Mouse (Mus musculus): ENCODE measurements at regions not wholly inside any gene's neighbourhood (a gene's known extent, or its start where the extent isn't known, plus 50 kb on each side); places are given as distances from the start of the nearest gene placed in this dataset.

GRCm38 (mm10) chr7:37421704-37422103 lies 351.7 kb downstream of the Zfp536 start:
- H3K4me3 ChIP-seq, result no peak overlapping the region
- H3K9me3 ChIP-seq (replicated peaks), result no peaks in the 10 kb centered on the region
- ATAC-seq (ENCODE audit: low FRiP score), result no peak
- no peak overlapping the region for H3K27ac ChIP-seq
- H3K4me1 ChIP-seq, result no peaks in the 10 kb centered on the region
- H3K9ac ChIP-seq, result no peak overlapping the region
- no peaks in the 10 kb centered on the region for H3K27me3 ChIP-seq
- H3K36me3 ChIP-seq, result no peaks in the 10 kb centered on the region
- H3K4me2 ChIP-seq (replicated peaks), result no peak overlapping the region
- 81% methylated on average over 10 of the region's 10 CpGs for WGBS
